ENCODE assay signal across 8 mouse cellular contexts in genomic region chr11:3834421-3835098, GRCm38 (mm10). TPM values are rescaled to one million over a fixed set of nuclear protein-coding genes. Genes with fewer than 3 reads are reported as not detected.
DNase-seq lines count a peak whose midpoint lies in the region; ATAC-seq and TF ChIP-seq lines count a peak whose summit lies in the region.

No protein-coding gene starts in this region.

- ATAC-seq in granulocyte monocyte progenitor cell, adult 5-6 weeks (replicated peaks; ENCODE audit: poor library complexity, severe bottlenecking): peak; percentile 94

- peak; percentile 89 for TF ChIP-seq CTCF in thymus, adult 2 months (IDR thresholded peaks at IDR 0.05; ENCODE audit: borderline replicate concordance, control insufficient read depth, extremely low read depth, insufficient read depth, low read length, poor library complexity)

- peak; percentile 92 for DNase-seq in heart, adult 11 months
- DNase-seq in heart, postnatal 25 days (ENCODE audit: low spot score): no peak
- DNase-seq in adrenal gland, postnatal 36 days: peak; percentile 49 to 68
- DNase-seq in kidney, adult 8-10 months: peak; percentile 38 to 60
- DNase-seq in lung, postnatal 14 days: peak; percentile 52
- peak; percentile 53 for DNase-seq in thymus, adult 2 months
- DNase-seq in layer of hippocampus, postnatal 25 days (ENCODE audit: extremely low spot score in 1 of 2, low spot score in 1 of 2): no peak

- H3K4me1 ChIP-seq in thymus, adult 2 months (replicated peaks; ENCODE audit: control insufficient read depth, insufficient read depth, low read length): no peaks in the 10 kb centered on the region

- intact Hi-C loops in heart, postnatal 25 days (cut with DNase I): no loop called here

- H3K4me3 ChIP-seq in thymus, adult 2 months (ENCODE audit: control insufficient read depth, insufficient read depth, low read length): no peak overlapping the region

- no peak overlapping the region for H3K27ac ChIP-seq in thymus, adult 2 months (ENCODE audit: control insufficient read depth, insufficient read depth, low read length)

- no peaks in the 10 kb centered on the region for H3K36me3 ChIP-seq in thymus, adult 2 months (ENCODE audit: control insufficient read depth, insufficient read depth, low read length)

- no peak for TF ChIP-seq POLR2A in thymus, adult 2 months (IDR thresholded peaks at IDR 0.05; ENCODE audit: control insufficient read depth, extremely low read depth, insufficient read depth, low read length, poor library complexity)

- no peaks in the 10 kb centered on the region for H3K27me3 ChIP-seq in thymus, adult 2 months (ENCODE audit: control insufficient read depth, insufficient read depth, low read length)

- 51% methylated on average over 13 of the region's 13 CpGs for WGBS in thymus, adult 2 months

RNA-seq across cellular contexts. Expression of gene Osbp2, which starts 29.1 kb away (rescaled TPM):
- total RNA-seq in heart, postnatal 25 days (2021): 10 to 100 TPM in 1 of 2 experiments, 1 to 10 TPM in 1; 9.8 to 11.4 TPM
- 1 to 10 TPM; 2.2 to 2.5 TPM for total RNA-seq in adrenal gland, postnatal 36 days (2021)
- total RNA-seq in granulocyte monocyte progenitor cell, adult 5-6 weeks (2014; fragmentation: Nextera tagmentation): 0.19 TPM in 1 of 2 replicates, not detected in the other
- total RNA-seq in granulocyte monocyte progenitor cell, adult 5-6 weeks (2017): not detected in 2 replicates
- 0.27 and 1.1 TPM in 2 replicates for polyA plus RNA-seq in thymus, adult 2 months (2012; rRNA removed)
- total RNA-seq in layer of hippocampus, postnatal 25 days (2021): 10 to 100 TPM; 76.4 to 77.6 TPM

Comparison
In these comparisons a context has a peak if more than half of its experiments do, and no peak if none do; other contexts are left out.
1. DNase-seq: peak in heart, adult 11 months (single experiment), adrenal gland, postnatal 36 days (2 of 2), kidney, adult 8-10 months (2 of 2), lung, postnatal 14 days (single experiment) and thymus, adult 2 months (single experiment); none in heart, postnatal 25 days (single experiment) and layer of hippocampus, postnatal 25 days (0 of 2).
2. RNA of gene Osbp2, which starts 29.1 kb away (total RNA-seq): 76.4 to 77.6 TPM in layer of hippocampus, postnatal 25 days; 9.8 to 11.4 TPM in heart, postnatal 25 days, 2.2 to 2.5 TPM in adrenal gland, postnatal 36 days and 0.19 TPM in granulocyte monocyte progenitor cell, adult 5-6 weeks; every median in the first group is over 4 times any median in the second.